Mouse (Mus musculus): ENCODE measurements around the gene Emg1.

GRCm38 (mm10) chr6:124739231-124739796 lies 27.3 kb upstream of the Emg1 start:
- no peak for TF ChIP-seq CTCF (IDR thresholded peaks at IDR 0.05)
- no peak for TF ChIP-seq EP300 (IDR thresholded peaks at IDR 0.05)

All from lung, postnatal 0 days (tissue).